Mouse (Mus musculus): ENCODE data around the gene March4.

March4 gene

DNA sequence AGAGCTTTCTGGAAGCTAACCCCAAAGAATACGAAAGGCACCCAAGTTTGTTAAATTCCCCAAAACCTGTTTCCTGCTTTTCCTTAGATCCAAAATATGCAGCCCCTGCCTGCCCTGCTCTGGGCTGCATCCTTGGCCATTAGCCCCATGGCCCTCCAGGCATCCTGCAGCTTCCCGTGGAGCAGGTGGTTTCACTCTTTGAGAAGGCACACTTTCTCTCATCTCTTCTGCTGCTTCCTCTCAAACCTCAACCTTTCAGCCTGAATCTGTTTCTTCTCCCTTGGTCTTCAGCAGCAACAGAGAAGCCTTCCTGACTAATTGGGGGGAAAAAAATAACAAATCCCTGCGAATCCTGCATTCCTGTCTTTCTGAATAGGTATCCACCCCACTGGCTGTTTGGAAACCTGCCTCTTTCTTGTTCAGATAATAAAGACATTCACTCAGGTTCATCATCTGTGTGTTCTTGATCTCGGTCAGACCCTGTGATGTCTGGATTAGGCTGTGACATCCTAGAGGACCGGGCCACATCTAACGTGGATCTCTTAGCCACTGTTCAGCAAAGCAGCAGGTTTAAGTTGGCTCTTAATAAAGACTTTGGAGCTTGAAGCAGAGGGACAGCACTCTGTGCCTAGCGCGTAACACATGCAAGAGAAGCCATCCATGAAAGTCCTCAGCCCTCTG lies 6.1 kb downstream of the March4 start:
- DNase-seq (ENCODE audit: low read depth): no peak

DNA sequence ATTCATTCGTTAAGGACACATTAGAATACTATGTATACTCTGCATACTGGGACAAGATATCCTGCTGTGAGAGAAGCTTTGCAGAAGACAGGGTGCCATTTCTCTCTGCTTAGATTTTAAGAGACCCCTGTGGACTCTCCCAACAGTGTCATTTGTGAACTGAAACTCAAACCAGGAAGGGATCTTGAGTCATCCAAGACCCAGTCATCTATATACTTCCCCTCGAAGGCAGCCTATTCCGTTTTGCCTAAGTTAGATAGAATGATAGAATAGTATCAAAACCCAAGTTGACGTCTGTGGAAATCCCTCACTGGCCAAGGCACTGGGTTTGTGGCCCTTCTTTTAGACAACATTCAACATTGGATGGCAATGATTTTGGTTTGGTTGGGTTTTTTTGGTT lies 7.5 kb downstream of the March4 start:
- no peak for DNase-seq (ENCODE audit: low read depth)

DNA sequence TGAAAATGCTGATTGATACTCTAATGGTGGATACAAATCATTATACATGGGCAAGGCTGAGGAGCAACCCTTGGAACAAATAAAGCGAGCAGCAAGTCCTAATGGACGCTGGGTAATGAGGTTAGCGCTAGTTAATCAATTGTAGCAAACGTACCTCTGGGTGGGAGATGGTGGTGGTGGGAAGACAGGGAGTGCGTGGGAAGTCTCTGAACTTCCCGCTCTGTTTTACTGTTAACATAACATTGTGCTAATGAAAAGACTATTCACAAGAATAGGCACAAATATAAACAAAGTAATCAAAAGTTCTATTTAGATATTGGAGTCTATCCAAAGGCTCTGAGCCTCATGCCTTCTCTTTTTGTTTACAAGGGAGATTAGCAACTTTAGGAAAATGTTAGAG lies 13.1 kb downstream of the March4 start:
- DNase-seq (ENCODE audit: low read depth): no peak

DNA sequence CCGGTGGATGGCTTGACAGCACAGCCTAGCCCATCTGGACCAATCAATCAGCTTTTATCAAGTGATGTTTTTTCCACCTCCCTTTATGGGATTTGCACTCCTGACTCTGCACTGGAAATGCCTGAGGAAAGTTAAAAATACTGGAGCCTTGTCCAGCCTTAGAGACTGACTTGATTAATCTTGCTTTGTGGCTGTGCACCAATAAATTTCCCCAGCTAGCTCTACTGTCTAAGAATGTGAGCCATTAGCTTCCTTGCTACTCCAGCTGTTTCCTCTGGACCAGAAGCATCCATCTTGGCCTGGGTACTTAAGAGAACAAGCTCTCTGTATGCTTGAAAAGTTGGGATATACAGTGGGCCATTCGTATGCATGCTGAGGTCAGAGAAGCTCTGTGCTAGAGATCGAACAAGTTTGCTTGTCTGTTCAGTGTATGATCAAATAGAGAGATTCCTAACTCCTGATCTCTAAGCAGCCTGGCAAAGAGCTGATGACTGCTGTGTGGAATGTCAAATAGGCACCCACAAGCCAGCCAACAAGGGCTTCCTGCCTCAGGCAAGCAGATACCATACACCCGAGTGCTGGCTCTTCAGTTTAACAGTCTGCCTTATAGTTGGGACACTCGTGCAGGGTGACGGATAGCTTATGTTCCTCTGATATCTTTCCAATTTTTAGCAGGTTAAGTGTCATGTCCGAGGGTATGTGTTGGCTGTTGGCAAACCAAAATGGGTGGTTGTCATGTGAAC lies 25.8 kb downstream of the March4 start:
- DNase-seq (ENCODE audit: low read depth): no peak

DNA sequence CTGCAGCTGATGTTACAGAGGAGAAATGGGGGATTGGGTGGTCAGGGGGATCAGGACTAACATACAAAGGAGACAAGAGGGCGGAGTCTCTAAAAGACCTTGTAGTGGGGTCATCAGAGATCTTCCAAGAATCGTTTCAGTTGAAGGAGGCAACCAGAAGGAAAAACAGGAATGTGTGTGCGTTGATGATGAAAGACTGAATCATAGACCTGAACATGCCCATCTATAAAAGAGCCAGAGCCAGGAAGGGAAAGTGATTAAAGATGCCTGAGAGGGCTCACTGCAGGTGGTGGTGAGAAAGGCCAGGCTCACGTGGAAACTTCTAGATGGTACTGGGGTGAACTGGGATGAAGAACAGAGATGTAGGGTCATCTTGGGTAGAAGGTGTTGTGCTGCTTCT lies 27.2 kb downstream of the March4 start:
- DNase-seq (ENCODE audit: low read depth): no peak

DNA sequence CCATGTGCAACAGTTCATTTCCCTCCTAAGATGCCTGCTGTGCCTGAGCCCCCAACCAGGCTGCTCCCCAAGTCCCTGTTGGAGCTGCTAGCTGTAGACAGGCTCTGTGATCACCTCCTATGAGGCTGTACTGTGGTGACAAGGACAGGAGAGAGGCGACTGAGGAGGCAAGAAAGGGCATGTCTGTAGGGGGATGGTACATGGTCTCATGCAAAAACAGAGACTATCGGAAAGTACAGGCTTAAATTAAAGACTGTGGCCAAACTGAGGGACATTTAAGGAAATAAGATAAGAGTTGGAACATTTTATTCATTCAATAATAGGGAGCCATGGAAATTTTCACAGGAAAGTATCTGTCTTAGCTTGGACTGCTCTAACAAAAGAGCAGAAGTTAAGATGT lies 29.1 kb downstream of the March4 start:
- no peak for DNase-seq (ENCODE audit: low read depth)

DNA sequence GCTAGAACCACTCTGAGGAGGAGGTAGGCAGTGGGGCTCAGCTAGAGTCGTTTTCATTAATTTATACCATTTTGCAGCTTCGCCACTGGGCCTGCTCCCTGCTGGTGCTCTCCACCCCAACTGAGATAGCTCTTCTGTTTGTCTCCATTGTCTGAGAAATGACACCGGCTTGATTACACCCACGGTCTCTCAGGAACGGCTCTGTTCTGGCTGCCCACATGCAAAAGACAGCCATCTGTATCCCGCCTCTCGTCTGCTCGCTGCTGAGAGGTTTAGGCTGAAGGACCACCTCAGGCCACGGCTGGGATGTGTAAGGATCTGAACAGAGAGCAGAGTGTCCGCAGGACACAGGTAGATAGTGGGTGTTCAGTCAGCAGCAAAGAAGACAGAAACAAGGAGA lies 30.5 kb downstream of the March4 start:
- DNase-seq (ENCODE audit: low read depth): no peak

DNA sequence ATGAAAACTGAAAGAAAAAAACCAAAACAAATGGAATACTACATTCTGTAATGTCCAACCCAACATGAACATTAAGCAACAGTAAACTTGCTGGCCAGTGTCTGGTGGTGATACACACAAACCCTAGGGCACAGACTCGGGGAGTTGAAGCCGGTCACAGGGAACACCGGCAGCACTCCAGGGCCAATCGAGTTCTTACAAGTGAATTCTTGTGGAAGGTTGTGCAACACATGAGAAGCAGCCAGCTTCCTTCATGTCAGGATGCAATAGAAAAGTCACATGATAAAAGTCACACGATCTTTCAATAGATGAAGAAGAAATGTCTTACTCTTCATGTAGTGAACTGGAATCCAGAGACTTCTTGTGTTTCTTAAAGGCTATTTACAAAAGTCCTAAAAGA lies 39.1 kb downstream of the March4 start:
- no peak for DNase-seq (ENCODE audit: low read depth)

DNA sequence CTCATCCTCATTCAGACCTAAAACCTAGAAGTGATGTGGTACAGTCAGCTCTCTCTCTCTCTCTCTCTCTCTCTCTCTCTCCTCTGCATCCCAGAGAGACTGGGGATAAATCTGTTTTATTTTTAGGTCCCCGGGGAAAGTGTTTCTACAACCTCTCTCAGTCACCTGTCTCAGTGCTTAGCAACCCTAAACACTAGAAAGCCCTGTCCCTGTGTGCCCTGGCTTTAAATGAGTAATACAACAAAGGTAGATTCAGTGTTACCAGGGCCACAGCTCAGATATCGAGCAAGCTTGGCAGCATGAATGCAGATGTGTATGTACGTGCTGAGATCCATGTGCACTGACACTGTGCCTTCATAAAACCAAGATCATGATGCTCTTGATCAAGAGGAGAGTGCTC lies 43.3 kb downstream of the March4 start:
- DNase-seq (ENCODE audit: low read depth): no peak

DNA sequence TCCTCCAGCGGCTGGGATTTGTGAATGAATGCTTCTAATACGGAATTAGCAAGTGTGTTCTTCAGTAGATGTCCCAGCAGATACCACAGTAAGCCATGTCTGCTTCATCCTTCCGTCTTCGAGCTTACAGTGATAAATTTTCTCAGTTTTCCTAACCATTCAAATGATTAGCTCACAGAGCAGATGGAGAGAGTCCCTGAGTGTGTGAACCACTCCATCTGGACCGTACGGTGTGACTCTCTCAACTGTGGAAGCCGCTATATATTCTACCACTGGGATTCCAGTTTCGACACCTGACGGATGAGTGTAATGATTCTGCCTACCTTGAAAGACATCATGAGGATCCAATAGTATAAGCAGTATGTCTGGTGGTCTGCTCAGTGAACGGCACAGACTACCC lies 44.1 kb downstream of the March4 start:
- DNase-seq (ENCODE audit: low read depth): no peak

DNA sequence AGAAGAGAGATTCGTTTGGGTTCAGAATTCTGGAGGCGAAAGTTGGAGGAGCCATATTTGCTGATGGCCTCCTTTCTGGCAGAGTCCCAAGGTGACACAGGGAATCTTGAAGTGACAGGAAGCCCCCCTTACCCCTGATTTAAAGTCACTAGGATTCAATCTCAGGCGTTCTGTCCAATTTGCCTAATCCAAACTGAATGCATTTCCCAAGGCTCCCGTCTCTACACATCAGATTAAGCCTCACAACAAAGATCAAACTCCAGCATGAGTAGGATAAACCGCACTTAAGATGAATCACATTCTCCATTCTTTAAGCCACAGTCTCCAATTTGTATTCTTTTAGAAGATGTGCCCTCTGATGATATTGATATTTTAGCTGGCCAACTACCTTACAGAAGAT lies 45.4 kb downstream of the March4 start:
- no peak for DNase-seq (ENCODE audit: low read depth)

DNA sequence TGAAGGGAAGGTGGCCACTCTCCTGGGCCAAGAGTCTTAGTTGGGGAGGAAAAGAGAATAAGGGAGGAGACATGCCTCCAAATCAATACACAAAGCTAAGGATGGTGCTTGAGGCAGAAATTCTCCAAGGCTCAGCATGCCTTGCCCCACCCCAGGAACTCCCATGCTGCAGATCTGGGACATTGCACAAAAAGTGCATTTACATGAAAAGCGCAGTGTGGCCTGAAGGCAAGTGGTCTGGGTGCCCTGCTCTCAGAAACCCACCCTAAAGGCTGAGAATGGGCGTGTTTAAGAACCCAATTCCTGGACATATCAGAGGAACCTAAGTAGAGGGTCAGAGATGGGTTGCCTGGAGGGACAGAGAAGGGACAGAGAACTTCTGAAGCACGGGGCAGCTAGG lies 45.9 kb downstream of the March4 start:
- DNase-seq (ENCODE audit: low read depth): no peak

DNA sequence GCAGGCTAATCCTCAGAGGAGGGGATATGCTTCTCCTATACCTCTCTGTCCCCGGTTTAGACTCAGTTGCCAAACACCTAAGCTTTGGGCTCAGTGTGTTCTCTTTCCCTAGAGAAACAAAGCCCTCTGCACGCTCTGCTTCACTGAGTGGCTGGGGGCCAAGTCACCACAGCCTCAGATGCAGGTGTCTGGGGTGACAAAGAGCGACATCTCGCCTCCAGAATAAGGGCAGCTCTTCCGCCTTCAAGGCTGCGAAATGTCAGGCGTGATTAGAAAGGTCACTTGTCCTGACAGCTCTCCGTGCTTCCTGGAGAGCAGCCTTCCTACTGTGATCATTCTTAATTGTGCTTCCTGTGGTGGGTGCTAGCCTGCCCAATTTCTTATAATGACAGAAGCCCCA lies 46.5 kb downstream of the March4 start:
- no peak for DNase-seq (ENCODE audit: low read depth)

DNA sequence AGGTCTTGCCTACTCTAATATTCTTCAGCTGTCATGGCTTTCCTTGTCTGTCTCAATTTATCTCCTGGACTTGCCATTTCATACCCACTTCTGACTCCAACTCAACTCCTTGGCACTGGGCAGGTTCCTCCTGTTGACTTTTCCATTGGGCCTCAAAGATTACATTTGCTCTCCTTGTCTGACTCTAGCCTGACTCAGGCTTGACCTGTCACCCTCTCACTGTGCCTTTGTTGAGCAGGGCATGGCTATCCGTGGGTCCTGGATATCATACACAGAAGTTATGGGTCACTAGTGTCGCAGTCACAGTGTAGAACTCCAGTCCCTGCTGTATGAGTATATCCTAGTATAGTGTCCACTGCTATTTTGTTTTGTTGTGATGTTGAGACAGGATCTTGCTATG lies 60.1 kb downstream of the March4 start:
- no peak for DNase-seq (ENCODE audit: low read depth)

DNA sequence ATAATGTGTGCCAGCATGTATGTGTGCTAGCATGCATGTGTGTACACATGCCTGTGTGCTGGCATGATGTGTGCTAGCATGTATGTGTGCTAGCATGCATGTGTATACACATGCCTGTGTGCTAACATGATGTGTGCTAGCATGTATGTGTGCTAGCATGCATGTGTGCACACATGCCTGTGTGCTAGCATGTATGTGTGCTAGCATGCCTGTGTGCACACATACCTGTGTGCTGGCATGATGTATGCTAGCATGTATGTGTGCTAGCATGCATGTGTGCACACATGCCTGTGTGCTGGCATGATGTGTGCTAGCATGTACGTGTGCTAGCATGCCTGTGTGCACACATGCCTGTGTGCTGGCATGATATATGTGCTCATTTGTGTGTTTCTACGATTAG lies 67.7 kb downstream of the March4 start:
- no peak for DNase-seq (ENCODE audit: low read depth)

DNA sequence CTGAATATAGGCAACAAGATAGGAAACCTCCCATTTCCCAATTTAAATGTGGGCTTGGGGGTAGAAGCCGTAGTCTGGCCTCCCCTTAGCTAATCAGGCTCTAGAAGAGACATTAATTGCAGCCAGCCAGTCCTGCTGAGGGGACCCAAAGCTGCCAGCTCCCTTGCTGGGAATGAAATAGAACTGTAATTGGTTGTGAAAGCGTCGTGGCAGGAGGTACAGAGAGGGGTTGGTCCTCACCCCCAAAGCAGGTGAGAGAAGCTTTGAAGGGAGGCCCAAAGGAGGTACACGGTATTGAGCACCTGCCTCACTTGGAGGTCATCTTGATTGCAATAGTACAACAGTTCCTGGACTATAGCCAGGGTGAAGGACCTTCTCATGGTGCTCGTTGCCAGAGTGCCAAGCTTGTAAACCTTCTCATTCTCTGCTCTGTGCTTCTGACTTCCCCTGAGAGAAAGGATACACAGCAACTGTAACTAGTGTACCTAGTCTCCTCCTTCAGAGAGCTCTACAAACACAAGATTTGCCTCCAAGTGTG lies 68.2 kb downstream of the March4 start:
- DNase-seq (ENCODE audit: low read depth): no peak

DNA sequence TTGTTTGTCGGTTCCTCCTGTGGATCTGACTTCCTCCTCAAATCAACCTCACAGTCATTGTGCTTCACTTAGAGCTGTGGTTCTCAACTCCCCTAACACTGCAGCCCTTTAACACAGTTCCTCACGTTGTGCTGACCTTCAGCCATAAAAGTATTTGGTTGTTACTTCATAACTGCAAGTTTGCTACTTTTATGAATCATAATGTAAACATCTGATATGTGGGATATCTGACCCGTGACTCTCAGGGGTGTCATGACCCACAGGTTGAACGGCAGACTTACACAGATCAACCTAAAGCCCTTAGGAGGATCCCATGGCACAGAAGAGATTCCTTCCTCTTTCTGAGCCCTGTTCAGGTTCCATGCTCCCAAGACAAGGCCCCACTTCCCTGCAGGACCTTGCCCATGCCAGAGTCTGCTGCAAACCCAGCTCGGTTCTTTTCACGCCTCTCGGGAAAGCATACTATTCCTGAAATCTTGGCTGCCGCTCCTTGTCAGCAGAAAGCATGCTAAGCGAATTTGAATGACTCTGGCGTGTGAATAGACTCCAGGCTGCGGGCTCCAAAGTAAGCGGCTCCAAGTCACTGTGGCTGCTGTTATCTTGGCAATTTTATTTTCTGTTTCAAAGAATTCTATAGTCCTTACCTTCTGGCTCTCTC lies 71.7 kb downstream of the March4 start:
- DNase-seq (ENCODE audit: low read depth): no peak

DNA sequence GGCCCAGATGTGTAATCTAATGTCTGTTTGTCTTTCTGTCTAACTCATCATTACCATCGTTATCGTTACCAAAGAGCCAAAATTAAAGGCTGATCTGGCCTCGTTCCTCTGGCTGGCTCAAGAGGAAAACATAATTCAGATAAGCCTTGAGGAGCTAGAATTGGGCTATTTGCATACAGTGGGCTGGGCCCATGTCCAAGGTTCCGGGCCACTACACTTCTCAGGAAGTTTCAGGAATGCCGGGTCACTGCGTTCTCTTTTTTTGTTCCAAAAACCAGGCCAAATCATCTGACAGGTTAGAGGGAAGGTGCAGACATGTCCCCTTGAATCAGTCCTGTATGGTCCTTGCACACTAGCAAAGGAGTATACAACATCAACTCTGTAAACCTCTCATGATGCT lies 74.2 kb downstream of the March4 start:
- DNase-seq (ENCODE audit: low read depth): no peak

DNA sequence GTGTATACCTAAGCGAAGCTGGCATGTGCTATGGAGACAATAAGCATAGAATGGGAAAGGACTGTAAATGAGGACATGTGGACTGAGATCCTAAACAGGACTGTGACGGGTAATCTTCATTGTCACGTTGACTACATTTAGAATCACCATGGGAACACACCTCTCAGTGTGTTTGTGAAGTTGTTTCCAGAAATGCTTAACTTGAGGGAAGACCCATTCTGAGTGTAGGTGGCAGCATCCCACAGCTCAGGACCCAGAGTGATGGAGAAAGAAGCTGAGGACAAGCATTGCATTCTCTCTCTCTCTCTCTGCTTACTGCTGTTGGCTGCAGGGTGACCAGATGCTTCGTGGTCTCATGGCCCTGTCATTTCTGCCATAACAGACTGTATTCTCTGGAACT lies 79.1 kb downstream of the March4 start:
- no peak for DNase-seq (ENCODE audit: low read depth)

DNA sequence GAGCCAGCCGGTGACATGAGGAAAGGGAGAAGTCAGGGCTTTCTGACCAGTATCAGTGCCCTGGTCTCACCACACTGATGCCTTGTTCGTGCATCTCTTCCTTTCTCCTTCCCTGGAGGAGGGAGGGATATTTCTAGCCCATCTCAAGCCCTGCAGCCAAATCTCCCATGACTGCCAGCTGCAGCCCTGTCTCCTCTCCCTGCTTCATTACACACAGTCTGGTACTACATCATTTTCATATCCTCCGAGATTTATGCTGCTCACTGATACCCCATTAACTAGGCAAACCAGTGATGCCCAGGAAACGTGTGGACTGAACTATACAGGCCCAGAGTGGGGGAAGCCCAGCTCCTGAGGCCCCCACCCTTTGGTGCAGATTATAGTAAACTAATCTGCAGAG lies 80.8 kb downstream of the March4 start:
- DNase-seq (ENCODE audit: low read depth): no peak

DNA sequence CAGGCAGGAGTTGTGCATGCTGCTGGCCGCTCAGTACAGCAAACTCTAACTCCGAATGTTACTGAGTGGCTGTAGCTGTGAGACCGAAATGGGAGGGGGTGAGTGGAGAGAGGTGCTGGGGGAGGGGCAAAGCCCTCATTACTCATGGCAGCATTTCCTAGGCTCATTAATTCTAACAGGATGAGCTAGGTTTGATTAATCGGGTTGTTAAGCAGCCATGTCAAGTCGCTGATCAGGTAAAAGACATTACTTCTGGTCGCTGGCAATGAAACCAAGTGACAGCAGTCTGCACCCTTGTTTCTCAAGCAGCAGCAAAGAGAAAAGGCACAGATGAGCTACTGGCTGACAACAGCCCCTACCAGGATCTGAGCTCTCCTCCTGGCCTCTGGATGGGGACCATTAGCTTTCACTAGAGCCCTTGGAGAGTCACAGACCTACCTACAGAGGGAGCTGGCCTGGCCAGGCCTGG lies 82.0 kb downstream of the March4 start:
- no peak for DNase-seq (ENCODE audit: low read depth)

DNA sequence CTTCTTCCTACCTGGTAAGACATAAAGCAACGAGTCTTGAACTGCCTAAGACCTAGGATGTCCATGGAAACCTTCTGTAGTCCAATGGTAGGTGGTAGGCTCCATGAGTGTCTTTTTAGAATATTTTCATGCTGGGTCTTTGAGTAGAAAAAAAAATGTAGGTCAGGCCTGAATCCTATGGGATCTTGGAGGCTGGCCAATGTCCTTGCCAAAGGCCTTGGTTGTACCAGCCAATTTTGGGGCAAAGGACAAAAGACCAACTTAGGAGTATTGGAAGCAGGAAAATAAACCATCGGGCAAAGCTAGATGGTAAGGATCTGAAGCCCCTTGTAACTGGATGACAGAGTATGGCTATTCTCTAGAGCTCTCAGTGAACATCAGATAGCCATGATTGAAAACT lies 83.9 kb downstream of the March4 start:
- DNase-seq (ENCODE audit: low read depth): no peak

DNA sequence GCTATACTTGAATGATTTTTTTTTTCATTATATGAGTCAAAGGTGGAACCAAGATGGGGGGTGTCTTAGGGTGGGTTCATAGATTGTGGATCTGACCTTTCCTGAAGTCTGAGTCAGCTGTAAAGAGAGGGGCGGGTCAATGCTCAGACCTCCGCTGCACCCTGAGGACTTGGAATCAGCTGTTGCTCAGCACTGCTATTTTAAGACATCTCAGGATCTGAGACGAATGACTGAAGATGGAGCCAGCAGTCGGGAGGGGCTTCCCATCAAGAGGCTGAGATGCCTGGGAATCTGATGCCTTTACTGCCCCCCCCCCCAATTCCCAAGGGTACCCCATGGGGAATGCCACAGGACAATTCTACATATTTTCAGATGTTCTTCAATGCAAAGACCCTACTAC lies 85.9 kb downstream of the March4 start:
- DNase-seq (ENCODE audit: low read depth): no peak

Data from c-Kit-positive CD71-positive TER-119-negative erythroid progenitor cells, embryonic 14.5 days (primary cell).